Mouse (Mus musculus) monocyte, adult 5-6 weeks (primary cell): Measurements from ENCODE around the gene Ripk4. TPM values are rescaled to one million over a fixed set of nuclear protein-coding genes. Genes with fewer than 3 reads are reported as not detected.
A peak's percentile ranks its signal among the peaks of the same experiment; 100 is the strongest.

Experiments
- ATAC-seq: fragments of 153-309, 156-312 bp; replicated peaks from 2 replicates; pipeline ENCODE4 v1.8.0; 2017; ENCODE audit warnings: mild to moderate bottlenecking; ENCODE audit not compliant: low TSS enrichment, insufficient number of reproducible peaks, severe bottlenecking, poor library complexity, low FRiP score
- total RNA-seq: library from RNA; stranded (forward); fragments of 200-1000, 200-491, 200-594 nt; gene quantifications from 3 replicates; pipeline ENCODE4 v1.2.3, GENCODE M21; 2017

Gene Ripk4
- not detected in 3 replicates for total RNA-seq

- ATAC-seq: no peak
Observed at GRCm38 (mm10) chr16:97763061-97763989, at the start of gene Ripk4. Ripk4 (minus strand) TSS chr16:97763787.

- ATAC-seq: no peak
Observed at GRCm38 (mm10) chr16:97808881-97809280, 45.3 kb upstream of the Ripk4 start.

- no peak for ATAC-seq
Observed at GRCm38 (mm10) chr16:97805646-97806045, 42.1 kb upstream of the Ripk4 start.

GRCm38 (mm10) chr16:97804680-97805547 is 41.3 kb upstream of the Ripk4 start:
- ATAC-seq: no peak

DNA sequence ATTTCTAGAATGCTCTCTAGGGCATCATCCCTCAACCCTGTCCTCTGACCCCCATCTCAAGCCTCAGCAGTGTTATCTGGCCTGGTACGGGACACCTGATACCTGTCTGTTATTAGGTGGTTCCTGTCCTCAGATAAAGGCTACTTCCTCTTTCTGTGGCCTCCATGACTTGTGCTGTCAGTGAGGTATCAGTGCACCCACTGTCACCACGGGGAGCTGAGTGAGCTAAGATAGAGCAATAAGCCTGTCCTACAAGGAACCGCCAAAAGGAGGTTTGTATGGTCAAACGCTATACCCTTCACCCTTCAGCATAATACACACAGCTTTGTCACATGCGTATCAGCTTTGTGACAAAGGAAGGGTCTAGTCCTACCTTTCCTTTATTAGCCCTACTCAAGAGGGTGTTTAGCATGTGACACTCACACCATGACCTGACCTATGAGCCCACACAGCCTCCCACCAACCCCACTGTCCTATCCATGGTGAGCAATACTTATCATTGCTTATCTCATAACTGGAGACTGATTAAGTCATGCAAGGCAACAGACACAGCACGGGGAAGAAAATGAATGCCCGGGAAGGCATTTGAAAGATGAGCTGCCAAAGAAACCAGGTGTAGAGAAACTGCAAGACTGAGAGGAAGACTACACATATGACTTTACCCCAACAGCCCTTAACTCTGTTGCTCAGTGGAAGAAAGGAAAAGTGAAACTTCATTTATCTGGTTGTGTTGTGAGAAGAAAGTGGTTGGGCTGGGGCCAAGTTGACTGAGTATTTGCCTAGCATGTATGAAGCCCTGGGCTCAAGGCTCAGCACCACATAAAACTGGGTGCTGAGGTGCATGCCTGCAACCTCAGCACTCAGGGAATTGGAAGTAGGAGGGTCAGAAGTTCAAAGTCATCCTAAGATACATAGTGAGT is 34.6 kb upstream of the Ripk4 start:
- no peak for ATAC-seq

DNA sequence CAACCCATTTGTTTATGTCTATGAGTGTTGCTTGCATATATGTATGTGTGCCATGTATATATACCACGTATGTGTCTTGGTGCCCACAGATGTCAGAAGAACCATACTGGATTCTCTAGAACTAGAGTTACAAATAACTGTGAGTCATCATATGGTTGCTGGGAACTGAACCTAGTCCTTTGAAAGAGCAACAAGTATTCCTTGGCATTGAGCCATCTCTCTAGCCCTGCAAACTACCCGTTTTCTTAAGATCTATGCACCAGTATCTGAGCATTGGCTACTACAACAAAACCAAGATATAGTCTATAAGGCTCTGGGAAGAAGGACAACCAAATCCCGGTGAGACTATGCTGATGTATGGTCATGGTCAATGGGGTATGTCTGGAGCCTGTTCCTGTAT is 33.6 kb upstream of the Ripk4 start:
- no peak for ATAC-seq

DNA sequence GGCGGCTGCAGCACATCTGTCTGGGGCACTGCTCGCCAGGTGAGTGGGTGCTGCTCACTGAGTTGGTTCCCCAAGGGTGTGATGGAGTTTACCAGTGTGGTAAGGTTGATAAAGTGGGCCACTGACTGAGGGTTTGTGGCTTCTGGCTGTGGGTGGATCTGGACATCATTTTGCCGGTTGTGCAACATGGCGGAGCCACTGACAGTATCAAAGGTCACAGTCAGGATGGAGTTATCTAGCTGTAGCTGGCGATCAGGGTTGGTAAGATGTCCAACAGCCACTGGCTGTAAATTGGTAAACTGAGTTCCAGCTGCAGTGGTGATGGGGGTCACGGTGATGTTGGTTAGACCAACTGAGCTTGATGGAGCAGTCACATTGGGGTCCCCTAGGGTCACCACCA is 30.7 kb upstream of the Ripk4 start:
- ATAC-seq: no peak

DNA sequence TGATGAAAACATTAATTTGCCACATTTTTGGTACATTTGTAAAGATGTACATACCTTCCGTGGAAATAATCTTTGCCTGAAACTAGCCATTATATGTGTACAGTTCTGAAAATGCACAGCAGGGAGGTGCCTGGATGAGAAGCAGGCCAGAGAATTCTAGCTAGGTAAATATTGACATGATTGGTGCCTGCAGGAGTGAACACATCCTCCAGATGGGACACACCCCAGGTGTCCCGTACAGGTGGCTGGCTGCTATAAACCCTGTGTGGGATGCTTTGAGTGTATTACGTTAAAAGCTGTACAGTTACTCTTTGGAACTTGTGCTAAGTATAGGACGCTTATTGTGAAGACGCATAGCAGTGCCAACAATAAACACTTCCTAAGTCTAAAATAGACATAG is 19.5 kb upstream of the Ripk4 start:
- no peak for ATAC-seq

DNA sequence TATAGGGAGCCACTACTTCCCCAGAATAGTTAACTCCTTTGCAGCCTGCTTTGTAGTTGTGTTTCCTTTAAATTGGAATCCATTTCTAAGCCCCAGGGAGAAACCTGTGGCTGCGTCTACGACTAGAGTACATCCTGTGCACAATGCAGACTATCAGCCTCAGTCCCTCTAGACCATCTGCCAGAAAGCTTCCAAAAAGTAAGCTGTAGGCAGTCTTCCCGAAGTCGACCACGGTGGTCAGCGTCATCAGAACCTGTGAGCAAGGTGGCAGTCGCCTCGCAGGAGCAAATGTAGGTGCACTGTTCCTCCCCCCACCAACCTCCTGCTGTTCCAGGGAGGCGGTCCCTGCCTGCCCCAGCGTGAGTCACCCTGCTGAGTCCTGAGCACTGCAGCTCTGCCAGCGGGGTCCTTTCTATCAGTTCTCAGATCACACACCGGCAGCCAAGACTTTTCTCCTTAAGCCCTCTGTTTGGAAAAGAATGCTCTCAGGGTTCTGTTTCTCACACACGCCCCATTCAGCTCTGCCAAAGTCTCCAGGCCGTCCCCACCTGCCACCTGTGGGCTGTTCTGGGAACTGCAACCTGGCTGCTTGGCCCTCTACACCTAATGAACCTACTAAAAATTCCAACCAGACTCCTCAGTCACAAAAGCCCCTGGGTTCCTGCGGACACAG is 14.9 kb upstream of the Ripk4 start:
- ATAC-seq: 0 out of 2 replicates have a peak, but pooled peaks have one; percentile 56

GRCm38 (mm10) chr16:97766501-97766900 is 2.9 kb upstream of the Ripk4 start:
- ATAC-seq: no peak

DNA sequence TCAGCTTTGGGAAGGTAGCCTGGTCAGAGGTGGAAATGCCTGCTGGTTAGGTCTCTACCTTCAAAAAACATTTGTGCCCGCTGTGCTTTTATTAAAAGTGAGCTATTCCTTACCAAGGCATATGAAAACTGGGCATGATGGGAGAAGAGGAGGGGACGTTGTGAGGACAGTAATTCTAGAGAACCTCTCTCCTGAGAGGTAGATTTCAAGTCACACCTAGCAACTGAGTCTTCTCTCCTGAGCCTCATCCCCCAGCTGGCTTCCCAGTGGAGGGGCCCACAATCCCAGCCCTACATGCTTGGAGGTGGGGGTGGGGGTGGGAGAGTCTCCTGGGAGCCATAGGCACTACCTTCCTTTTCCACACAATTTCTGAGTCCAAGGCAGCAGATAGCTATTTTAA is 1.0 kb upstream of the Ripk4 start:
- no peak for ATAC-seq

- no peak for ATAC-seq
Observed at GRCm38 (mm10) chr16:97763990-97764340, 378 bp upstream of the Ripk4 start.

- ATAC-seq: no peak
Observed at GRCm38 (mm10) chr16:97761782-97762181, 1.8 kb downstream of the Ripk4 start.

GRCm38 (mm10) chr16:97759681-97760080 is 3.9 kb downstream of the Ripk4 start:
- no peak for ATAC-seq

DNA sequence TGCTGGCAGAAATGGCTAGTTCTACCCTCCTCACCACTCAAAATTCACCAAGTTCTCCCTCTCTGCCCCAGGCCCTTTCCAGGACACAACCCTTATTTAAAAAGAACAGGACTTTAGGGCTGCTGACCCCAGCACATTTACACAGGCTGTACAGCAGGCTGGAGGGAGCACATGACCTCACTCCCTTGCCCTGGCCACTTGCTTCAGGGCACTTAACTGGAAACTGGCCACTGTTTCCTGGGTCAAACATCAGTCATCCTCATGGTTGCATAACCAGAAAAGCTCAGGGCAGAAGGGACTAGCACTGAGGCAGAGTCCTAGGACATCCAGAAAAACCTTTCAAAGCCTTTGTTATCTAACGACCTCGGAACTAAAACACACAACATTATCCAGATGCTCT is 5.3 kb downstream of the Ripk4 start:
- ATAC-seq: no peak

DNA sequence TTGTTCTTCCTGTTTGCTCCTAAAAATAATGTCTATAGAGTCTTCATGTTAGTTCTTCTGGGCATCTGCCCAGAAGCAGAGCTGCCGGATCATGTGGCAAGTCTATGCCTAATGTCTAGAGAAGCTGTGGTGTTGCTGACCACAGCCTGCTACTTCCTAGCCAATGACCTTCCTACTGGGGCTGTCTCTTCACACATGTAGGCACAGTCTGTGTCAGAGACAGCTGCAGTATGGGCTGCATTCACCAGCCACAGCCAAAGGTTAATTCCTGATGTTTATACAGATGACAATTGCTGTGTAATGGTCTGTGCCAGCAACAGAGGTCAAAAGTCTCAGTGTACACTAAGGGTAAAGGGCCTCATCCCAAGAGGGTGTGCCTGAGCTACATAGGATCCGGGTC is 7.1 kb downstream of the Ripk4 start:
- ATAC-seq: no peak

DNA sequence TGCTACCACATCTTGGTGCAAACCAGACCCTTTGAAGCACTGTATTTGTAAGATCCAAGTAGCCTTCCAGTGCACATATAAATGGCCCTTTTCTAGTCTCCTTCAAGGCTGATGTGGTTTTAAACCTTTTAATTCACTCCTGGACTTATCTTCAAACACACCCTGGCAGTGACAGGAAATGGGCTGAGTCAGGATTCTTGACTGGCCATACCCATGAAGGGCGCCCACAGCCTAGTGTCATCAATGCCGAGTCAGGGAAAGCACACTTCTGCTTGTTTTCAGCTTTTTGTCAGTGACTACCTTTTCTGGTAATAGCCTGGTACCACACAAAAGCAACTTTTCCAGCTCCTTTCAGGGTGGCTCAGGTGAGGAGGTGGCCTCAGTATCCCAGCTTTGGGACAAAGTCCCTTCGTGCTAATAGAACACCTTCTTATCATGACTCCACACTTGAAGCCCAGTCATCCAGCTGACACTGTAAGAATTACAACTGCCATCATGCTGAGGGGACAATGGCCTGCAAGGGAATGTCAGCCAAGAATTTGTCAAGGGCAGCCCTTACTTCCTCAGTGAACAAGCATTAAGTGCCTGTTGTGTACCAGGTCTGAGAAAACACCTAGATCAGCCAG is 11.2 kb downstream of the Ripk4 start:
- no peak for ATAC-seq

GRCm38 (mm10) chr16:97751884-97752283 is 11.7 kb downstream of the Ripk4 start:
- ATAC-seq: no peak
